Mouse (Mus musculus): ENCODE data around the gene Mcub. TPM values are rescaled to one million over a fixed set of nuclear protein-coding genes. Genes with fewer than 3 reads are reported as not detected.
A peak's percentile ranks its signal among the peaks of the same experiment; 100 is the strongest.

Mcub gene
- total RNA-seq, 2 experiments from 2014 or later: 3.3 to 3.8 TPM

DNA sequence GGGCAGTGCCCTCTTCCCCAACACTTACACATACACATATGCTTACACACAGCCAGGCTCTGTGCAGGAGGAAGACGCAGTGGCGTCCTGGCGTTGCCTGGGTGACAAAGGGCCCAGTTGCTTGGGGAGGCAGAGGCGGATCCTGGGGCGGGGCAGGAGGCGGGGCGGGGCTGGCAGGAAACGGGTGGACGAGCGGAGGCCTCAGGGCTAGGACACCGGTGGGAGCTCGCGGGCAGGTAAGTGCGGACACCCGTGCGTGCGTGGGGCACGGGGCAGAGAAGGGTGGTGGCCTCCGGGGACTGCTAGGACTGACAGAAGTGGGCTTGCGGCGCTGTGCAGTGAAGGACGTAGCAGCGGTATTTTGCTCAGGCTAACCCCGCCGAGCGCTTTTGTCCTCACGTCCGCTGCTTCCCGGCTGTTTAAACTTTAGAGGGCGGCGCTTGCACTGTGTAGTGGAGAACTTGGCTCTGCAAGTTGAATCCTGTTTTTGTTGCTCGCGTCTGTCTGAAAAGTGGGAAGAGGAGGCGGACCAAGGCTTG, 68.7 kb downstream of the Mcub start, which contains the start of gene Casp6:
Casp6 (plus strand) TSS at position 155 of the 539 bp plus-strand sequence.
- peak; percentile 46 to 52 for DNase-seq (ENCODE audit: extremely low spot score in 1 of 2, low spot score in 1 of 2)

DNA sequence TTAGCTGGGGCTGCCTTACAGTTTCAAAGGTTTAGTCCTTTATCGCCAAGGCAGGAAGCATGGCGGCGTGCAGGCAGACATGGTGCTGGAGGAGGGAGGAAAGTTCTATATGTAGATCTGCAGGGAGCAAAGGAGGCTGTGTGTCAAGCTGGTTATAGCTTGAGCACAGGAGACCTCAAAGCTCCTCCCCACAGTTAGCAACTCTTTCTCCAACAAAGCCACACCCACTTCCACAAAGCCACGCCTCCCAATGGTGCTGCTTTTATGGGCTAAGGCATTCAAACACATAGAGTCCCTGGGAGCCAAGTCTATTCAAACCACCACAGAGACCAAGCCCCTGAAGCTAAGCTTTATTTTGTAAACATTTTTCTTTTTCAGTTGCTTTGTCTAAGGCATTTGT, 71.1 kb downstream of the Mcub start:
- no peak for DNase-seq (ENCODE audit: extremely low spot score in 1 of 2, low spot score in 1 of 2)

DNA sequence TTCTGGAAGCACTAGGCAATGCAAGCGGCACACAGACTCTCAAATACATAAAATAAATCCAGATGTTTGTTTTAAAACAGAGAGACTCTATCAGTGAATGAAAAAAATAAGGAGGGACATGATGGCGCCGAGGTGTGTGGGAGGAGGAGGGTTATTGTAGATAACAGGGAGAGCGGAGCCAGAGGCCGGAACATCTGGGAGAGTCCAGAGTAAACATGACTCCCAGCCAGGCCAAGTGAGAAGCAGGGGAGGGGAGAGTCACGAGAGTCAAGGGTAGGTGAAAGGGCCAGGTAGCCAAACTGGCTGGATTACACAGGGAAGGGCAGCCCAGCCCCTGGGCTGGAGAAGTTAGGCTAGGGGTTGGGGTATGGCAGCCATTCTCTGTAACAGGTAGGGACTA, 73.4 kb downstream of the Mcub start:
- no peak for DNase-seq (ENCODE audit: extremely low spot score in 1 of 2, low spot score in 1 of 2)

DNA sequence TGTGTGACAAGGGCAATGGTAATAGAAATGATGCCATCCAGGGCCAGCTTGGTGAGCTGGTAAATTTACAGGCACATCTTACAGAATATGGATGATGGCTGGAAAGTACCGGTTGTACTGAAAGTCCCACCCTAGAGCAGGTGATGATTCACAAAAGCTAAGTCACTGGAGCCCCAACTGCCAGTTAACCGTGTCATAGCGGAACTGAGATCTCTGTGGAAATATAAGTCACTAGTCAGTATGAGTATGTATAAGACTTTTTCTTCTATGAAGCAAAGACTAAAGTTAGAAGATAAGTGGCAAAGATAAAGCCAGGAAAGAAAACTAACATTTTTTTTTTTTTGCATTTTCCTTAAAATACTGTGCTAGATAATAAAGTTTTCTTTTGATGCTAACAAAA, 76.9 kb downstream of the Mcub start:
- DNase-seq (ENCODE audit: extremely low spot score in 1 of 2, low spot score in 1 of 2): no peak

GRCm38 (mm10) chr3:129892003-129892402, 78.0 kb downstream of the Mcub start:
- no peak for DNase-seq (ENCODE audit: extremely low spot score in 1 of 2, low spot score in 1 of 2)

DNA sequence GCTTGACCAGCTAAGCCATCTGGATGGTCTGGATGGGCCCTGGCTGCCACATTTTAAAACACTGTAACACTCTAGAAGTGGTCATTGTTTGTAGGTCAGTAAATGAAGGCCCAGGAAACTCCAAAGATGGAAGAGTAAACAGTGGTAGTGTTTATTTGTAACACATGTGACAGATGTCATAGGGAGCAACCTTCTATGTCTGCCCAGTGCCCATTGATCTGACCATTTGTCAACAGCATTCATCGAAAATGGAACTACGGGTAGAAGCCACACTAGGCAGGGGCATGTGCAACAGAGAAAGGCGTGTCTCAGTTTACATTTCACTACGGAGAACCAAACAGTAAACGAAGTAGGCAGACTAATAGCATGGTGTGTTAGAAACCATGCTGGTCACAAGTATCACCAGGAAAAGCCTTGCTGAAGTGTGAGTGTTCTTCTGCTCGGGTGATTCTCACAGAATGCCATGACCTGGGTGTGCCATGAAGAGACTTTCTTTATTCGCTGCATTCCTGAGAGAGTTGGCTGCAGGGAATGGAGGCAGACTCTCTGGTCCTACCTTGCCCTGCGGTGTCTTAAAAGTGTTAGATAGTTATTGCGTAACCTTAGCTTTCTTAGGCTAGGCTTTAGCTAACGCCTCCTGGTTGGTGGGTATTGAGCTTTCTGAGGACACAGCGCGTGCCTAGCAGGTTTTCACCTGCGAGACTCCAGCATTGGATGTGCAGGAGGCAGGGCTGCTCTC, 82.1 kb downstream of the Mcub start:
- DNase-seq (ENCODE audit: extremely low spot score in 1 of 2, low spot score in 1 of 2): no peak

GRCm38 (mm10) chr3:129886430-129886829, 83.6 kb downstream of the Mcub start:
- no peak for DNase-seq (ENCODE audit: extremely low spot score in 1 of 2, low spot score in 1 of 2)

GRCm38 (mm10) chr3:129885577-129885976, 84.4 kb downstream of the Mcub start:
- no peak for DNase-seq (ENCODE audit: extremely low spot score in 1 of 2, low spot score in 1 of 2)

- no peak for DNase-seq (ENCODE audit: extremely low spot score in 1 of 2, low spot score in 1 of 2)
These were observed 88.9 kb downstream of the Mcub start for GRCm38 (mm10) chr3:129880925-129881593.

DNA sequence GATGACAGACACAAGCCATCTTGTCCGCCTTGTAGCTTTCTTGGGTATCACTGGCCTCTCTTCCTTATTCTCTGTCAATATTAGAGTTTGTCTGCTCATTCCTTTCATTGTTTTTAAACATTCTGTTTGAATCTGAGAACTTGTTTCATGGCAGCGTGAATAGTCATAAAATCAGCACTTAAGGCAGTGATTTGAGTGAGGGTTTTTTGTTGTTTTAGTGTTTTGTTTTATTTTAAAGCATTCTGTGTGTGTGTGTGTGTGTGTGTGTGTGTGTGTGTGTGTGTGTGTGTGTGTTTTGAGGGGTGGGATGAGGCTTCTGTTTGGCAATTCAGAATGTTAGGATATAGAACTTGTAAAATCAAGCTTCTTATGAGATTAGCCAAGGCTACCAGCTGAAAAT, 90.1 kb downstream of the Mcub start:
- no peak for DNase-seq (ENCODE audit: extremely low spot score in 1 of 2, low spot score in 1 of 2)

GRCm38 (mm10) chr3:129879131-129879757, 90.8 kb downstream of the Mcub start:
- peak in 1 of 2 experiments; percentile 6 for DNase-seq (ENCODE audit: extremely low spot score in 1 of 2, low spot score in 1 of 2)

DNA sequence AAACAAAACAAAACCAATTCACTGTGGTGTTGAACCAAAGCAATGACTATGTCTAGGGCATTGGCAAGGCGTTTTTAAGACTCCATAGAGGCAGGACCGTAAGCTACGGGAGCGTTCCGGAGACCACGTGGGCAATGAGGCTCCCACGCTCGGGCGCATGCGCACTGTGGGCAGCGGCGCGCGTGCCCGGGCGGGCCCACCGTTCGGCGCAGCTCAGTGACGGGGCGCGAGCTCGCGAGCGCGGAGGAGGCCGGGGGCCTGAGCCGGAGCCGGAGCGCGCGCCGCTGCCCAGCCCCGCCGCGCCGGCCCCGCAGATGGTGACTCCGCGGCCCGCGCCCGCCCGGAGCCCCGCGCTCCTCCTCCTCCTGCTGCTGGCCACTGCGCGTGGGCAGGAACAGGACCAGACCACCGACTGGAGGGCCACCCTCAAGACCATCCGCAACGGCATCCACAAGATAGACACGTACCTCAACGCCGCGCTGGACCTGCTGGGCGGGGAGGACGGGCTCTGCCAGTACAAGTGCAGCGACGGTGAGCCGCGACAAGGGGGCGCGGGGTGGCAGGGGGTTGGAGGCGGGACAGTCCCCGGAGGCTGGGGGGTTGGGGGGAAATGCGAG, 91.5 kb downstream of the Mcub start, which contains the start of gene Pla2g12a:
Pla2g12a (plus strand) TSS at position 202 of the 617 bp plus-strand sequence.
- DNase-seq (ENCODE audit: extremely low spot score in 1 of 2, low spot score in 1 of 2): peak; percentile 89 to 90

DNA sequence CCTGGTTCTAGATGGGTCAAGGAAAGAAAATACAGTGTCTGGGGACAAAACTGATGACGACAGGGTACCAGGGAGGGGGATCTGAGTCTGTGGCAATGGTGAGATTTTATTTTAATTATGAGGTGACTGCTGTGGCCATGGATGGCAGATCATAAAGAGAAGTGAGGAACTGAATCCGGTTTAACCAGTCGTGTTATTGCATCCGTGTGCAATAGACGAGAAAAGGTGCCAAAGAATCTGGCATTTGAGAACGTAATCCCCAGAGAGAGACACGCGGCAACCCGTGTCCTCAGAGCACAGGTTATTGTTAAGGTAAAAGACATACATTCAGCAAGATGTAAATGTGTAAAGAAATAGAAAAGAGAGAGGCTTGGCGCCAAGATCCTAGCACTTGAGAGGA, 92.7 kb downstream of the Mcub start:
- no peak for DNase-seq (ENCODE audit: extremely low spot score in 1 of 2, low spot score in 1 of 2)

Other genes with a start within 250 kb of the Mcub start
- 1 to 10 TPM; 1.8 to 2.1 TPM for gene Egf, start 214.9 kb downstream of the Mcub start, total RNA-seq (2021)
- gene Lrit3, start 166.2 kb downstream of the Mcub start, total RNA-seq (2021): not detected
- gene Rrh, start 147.6 kb downstream of the Mcub start, total RNA-seq (2021): under 1 TPM; 0.30 to 0.77 TPM
- 10 to 100 TPM; 43.3 to 49.6 TPM for gene Gar1, start 138.8 kb downstream of the Mcub start, total RNA-seq (2021)
- gene Cfi, start 134.3 kb downstream of the Mcub start, total RNA-seq (2021): not detected
- 10 to 100 TPM; 22.4 to 22.7 TPM for gene Pla2g12a, start 91.6 kb downstream of the Mcub start, total RNA-seq (2021)
- gene Casp6, start 68.8 kb downstream of the Mcub start, total RNA-seq (2021): 1 to 10 TPM; 6.5 to 7.2 TPM
- 10 to 100 TPM; 51.6 to 55.9 TPM for gene Sec24b, start 91.3 kb upstream of the Mcub start, total RNA-seq (2021)
- gene Col25a1, start 161.3 kb upstream of the Mcub start, total RNA-seq (2021): 10 to 100 TPM; 68.4 to 70.2 TPM

All from layer of hippocampus, postnatal 25 days (tissue).